Mouse (Mus musculus) hindbrain, embryonic 14.5 days (tissue): ENCODE results near the gene Rpl36al. TPM values are rescaled to one million over a fixed set of nuclear protein-coding genes. Genes with fewer than 3 reads are reported as not detected.

Experiments
- ATAC-seq: fragments of 200-750 bp; cut with Nextera tagmentation; 2 replicates; pipeline ENCODE4 v1.8.0; 2017; ENCODE audit warnings: moderate number of reproducible peaks, mild to moderate bottlenecking, moderate TSS enrichment, moderate library complexity; ENCODE audit not compliant: low FRiP score
- DNase-seq: peaks from one replicate; pipeline ENCODE4 v3.0.0-alpha.2; 2015; ENCODE audit warnings: low spot score
- H3K27ac ChIP-seq: fragments of 300-500 bp; sonication (generic); 2 replicates; pipeline ENCODE4 v1.5.1; 2014; ENCODE audit warnings: mild to moderate bottlenecking, moderate library complexity
- H3K27me3 ChIP-seq: fragments of 300-500 bp; sonication (generic); 2 replicates; pipeline ENCODE4 v1.6.1; 2014; ENCODE audit warnings: mild to moderate bottlenecking, low read length, mixed read lengths; ENCODE audit not compliant: control insufficient read depth, insufficient read depth
- H3K36me3 ChIP-seq: fragments of 300-500 bp; sonication (generic); replicated peaks from 2 replicates; pipeline ENCODE4 v1.6.1; 2014; ENCODE audit not compliant: control insufficient read depth, insufficient read depth
- H3K4me1 ChIP-seq: fragments of 300-500 bp; sonication (generic); replicated peaks from 2 replicates; pipeline ENCODE4 v1.6.1; 2014; ENCODE audit warnings: antibody characterized with exemption, low read length, mixed read lengths; ENCODE audit not compliant: control insufficient read depth, insufficient read depth
- H3K4me2 ChIP-seq: fragments of 300-500 bp; sonication (generic); replicated peaks from 2 replicates; pipeline ENCODE4 v1.6.1; 2014; ENCODE audit warnings: mild to moderate bottlenecking, moderate library complexity
- H3K4me3 ChIP-seq: fragments of 300-500 bp; sonication (generic); replicated peaks from 2 replicates; pipeline ENCODE4 v1.5.1; 2014; ENCODE audit warnings: mild to moderate bottlenecking, low read length
- H3K9ac ChIP-seq: fragments of 300-500 bp; sonication (generic); 2 replicates; pipeline ENCODE4 v1.6.1; 2014
- H3K9me3 ChIP-seq: fragments of 300-500 bp; sonication (generic); 2 replicates; pipeline ENCODE4 v1.6.1; 2016; ENCODE audit warnings: low read length; ENCODE audit not compliant: control insufficient read depth
- WGBS: fragments of 180-500 bp; shearing (Covaris S2); extraction: QIAGEN DNeasy Blood & Tissue Kit; methylation state at CpG from one replicate; pipeline ENCODE4 v1.1.7; 2014; 5-methylcytosine and 5-hydroxymethylcytosine counted together
- polyA plus RNA-seq: library from polyadenylated mRNA; unstranded; fragments of >200 nt; fragmentation: Nextera tagmentation; extraction: Ambion mirVana; gene quantifications from 2 replicates; pipeline ENCODE4 v1.2.1, GENCODE M21; 2014

Rpl36al gene
- polyA plus RNA-seq, 1 experiment from 2014 or later: 438 TPM

GRCm38 (mm10) chr12:69197378-69198163, 13.7 kb upstream of the Rpl36al start:
- DNase-seq (no peak), ATAC-seq (peak; percentile 77)
- no peaks in the 10 kb centered on the region for H3K9me3 ChIP-seq
- under 1% methylated on average over 94 of the region's 94 CpGs for WGBS
- H3K36me3 ChIP-seq: peaks cover 10% of the 10 kb centered on the region
- peaks cover 22% of the 10 kb centered on the region for H3K4me1 ChIP-seq
- peak overlapping the region; percentile 94 for H3K4me2 ChIP-seq
- no peaks in the 10 kb centered on the region for H3K27me3 ChIP-seq
- peak overlapping the region; percentile 98 for H3K4me3 ChIP-seq
- peak overlapping the region; percentile 92 for H3K9ac ChIP-seq
- peak overlapping the region; percentile 95 for H3K27ac ChIP-seq

GRCm38 (mm10) chr12:69196444-69197377, 12.8 kb upstream of the Rpl36al start, which contains the start of gene Gm49383:
Gm49383 (minus strand) TSS chr12:69197104.
- peak within 1 kb of the TSS; percentile 95 for H3K27ac ChIP-seq
- DNase-seq (peak; percentile 83), ATAC-seq (peak; percentile 89)
- H3K27me3 ChIP-seq: no peaks in the 10 kb centered on the region
- no peaks in the 10 kb centered on the region for H3K9me3 ChIP-seq
- under 1% methylated on average over 75 of the region's 75 CpGs for WGBS
- H3K36me3 ChIP-seq: peaks cover 13% of the 10 kb centered on the region
- peak within 1 kb of the TSS; percentile 98 for H3K4me3 ChIP-seq
- peak within 1 kb of the TSS; percentile 94 for H3K4me2 ChIP-seq
- peaks cover 22% of the 10 kb centered on the region for H3K4me1 ChIP-seq
- peak within 1 kb of the TSS; percentile 92 for H3K9ac ChIP-seq

GRCm38 (mm10) chr12:69192637-69193036, 8.8 kb upstream of the Rpl36al start:
- no peaks in the 10 kb centered on the region for H3K27me3 ChIP-seq
- no peak overlapping the region for H3K4me2 ChIP-seq
- no peak overlapping the region for H3K9ac ChIP-seq
- WGBS: 94% methylated on average over 2 of the region's 2 CpGs
- H3K4me3 ChIP-seq: no peak overlapping the region
- H3K4me1 ChIP-seq: peaks cover 9% of the 10 kb centered on the region
- no peak for DNase-seq
- ATAC-seq: no peak
- H3K36me3 ChIP-seq: peaks cover 26% of the 10 kb centered on the region
- no peak overlapping the region for H3K27ac ChIP-seq
- no peaks in the 10 kb centered on the region for H3K9me3 ChIP-seq

- Histone ChIP-seq H3K9ac (no peak overlapping the region), H3K27me3 (no peaks in the 10 kb centered on the region), H3K4me2 (no peak overlapping the region), H3K4me3 (no peak overlapping the region), H3K4me1 (peaks cover 18% of the 10 kb centered on the region), H3K9me3 (no peaks in the 10 kb centered on the region), H3K27ac (no peak overlapping the region), H3K36me3 (peaks cover 26% of the 10 kb centered on the region)
- DNase-seq (no peak), ATAC-seq (no peak)
- WGBS: 94% methylated on average over 5 of the region's 5 CpGs
These were observed 7.5 kb upstream of the Rpl36al start for GRCm38 (mm10) chr12:69191396-69191795.

- no peak overlapping the region for H3K4me2 ChIP-seq
- H3K27ac ChIP-seq: no peak overlapping the region
- no peaks in the 10 kb centered on the region for H3K9me3 ChIP-seq
- peaks cover 26% of the 10 kb centered on the region for H3K36me3 ChIP-seq
- peaks cover 13% of the 10 kb centered on the region for H3K4me1 ChIP-seq
- no peak overlapping the region for H3K4me3 ChIP-seq
- ATAC-seq (no peak), DNase-seq (no peak)
- H3K9ac ChIP-seq: no peak overlapping the region
- 100% methylated on average over 1 of the region's 1 CpGs for whole genome bisulfite sequencing
- H3K27me3 ChIP-seq: no peaks in the 10 kb centered on the region
These were observed 6.6 kb upstream of the Rpl36al start for GRCm38 (mm10) chr12:69190522-69190921.

GRCm38 (mm10) chr12:69190074-69190473, 6.2 kb upstream of the Rpl36al start:
- H3K4me1 ChIP-seq: peaks cover 18% of the 10 kb centered on the region
- ATAC-seq (no peak), DNase-seq (no peak)
- H3K27me3 ChIP-seq: no peaks in the 10 kb centered on the region
- H3K27ac ChIP-seq: no peak overlapping the region
- peaks cover 26% of the 10 kb centered on the region for H3K36me3 ChIP-seq
- H3K4me3 ChIP-seq: no peak overlapping the region
- no peaks in the 10 kb centered on the region for H3K9me3 ChIP-seq
- no peak overlapping the region for H3K9ac ChIP-seq
- WGBS: 91% methylated on average over 9 of the region's 9 CpGs
- no peak overlapping the region for H3K4me2 ChIP-seq

- no peak overlapping the region for H3K27ac ChIP-seq
- H3K9ac ChIP-seq: no peak overlapping the region
- peak overlapping the region; percentile 7; the same call in 1 of the 2 replicates for H3K4me2 ChIP-seq
- H3K36me3 ChIP-seq: peaks cover 28% of the 10 kb centered on the region
- H3K27me3 ChIP-seq: no peaks in the 10 kb centered on the region
- WGBS: 74% methylated on average over 5 of the region's 5 CpGs
- H3K9me3 ChIP-seq: no peaks in the 10 kb centered on the region
- no peak for DNase-seq
- peaks cover 24% of the 10 kb centered on the region for H3K4me1 ChIP-seq
- ATAC-seq: no peak
- no peak overlapping the region for H3K4me3 ChIP-seq
These were observed 3.1 kb upstream of the Rpl36al start for GRCm38 (mm10) chr12:69186811-69187471.

- peaks cover 24% of the 10 kb centered on the region for H3K4me1 ChIP-seq
- H3K27me3 ChIP-seq: no peaks in the 10 kb centered on the region
- DNase-seq (no peak), ATAC-seq (no peak)
- 74% methylated on average over 7 of the region's 7 CpGs for WGBS
- peak overlapping the region; percentile 78 for H3K4me2 ChIP-seq
- H3K27ac ChIP-seq: no peak overlapping the region
- peaks cover 37% of the 10 kb centered on the region for H3K36me3 ChIP-seq
- H3K4me3 ChIP-seq: peak overlapping the region; percentile 72
- H3K9me3 ChIP-seq: no peaks in the 10 kb centered on the region
- H3K9ac ChIP-seq: peak overlapping the region; percentile 86; the same call in 1 of the 2 replicates
These were observed 1.5 kb upstream of the Rpl36al start for GRCm38 (mm10) chr12:69185371-69185770.
